Mouse (Mus musculus) gastrocnemius, postnatal 36 days (tissue): ENCODE data around the gene Slc36a4. TPM values are rescaled to one million over a fixed set of nuclear protein-coding genes. Genes with fewer than 3 reads are reported as not detected.
A peak's percentile ranks its signal among the peaks of the same experiment; 100 is the strongest.

ENCODE experiments used
- DNase-seq, 2 experiments: peaks; one replicate each; pipeline ENCODE4 v3.0.0; 2022
- intact Hi-C: fragments of 180-260 bp; cut with DNase I; formaldehyde crosslinking; loops from one replicate; pipeline ENCODE4 v1.15.1; 2025
- long read RNA-seq, 2 experiments: library from polyadenylated mRNA; stranded (forward); transcript quantifications; one replicate each; pipeline ENCODE4 v2.0.0; 2021
- total RNA-seq, 2 experiments: library from RNA; stranded (reverse); gene quantifications; 2 replicates each; pipeline ENCODE4 v1.2.3; 2021

Gene Slc36a4
- total RNA-seq: 1 to 10 TPM; 2.3 to 2.9 TPM
- long read RNA-seq, experiment 1: 0 reads
- long read RNA-seq, experiment 2: 0 reads

- peak; percentile 62 to 63 for DNase-seq
- intact Hi-C loops: no loop called here
Observed at GRCm38 (mm10) chr9:15709599-15710381, at the start of gene Slc36a4. TSS of gene Slc36a4 (plus strand) at chr9:15709738.

GRCm38 (mm10) chr9:15664606-15665005, 44.9 kb upstream of the Slc36a4 start:
- intact Hi-C loops: no loop called here
- DNase-seq: no peak

- no peak for DNase-seq
- intact Hi-C loops: no loop called here
Observed at GRCm38 (mm10) chr9:15669452-15669851, 40.1 kb upstream of the Slc36a4 start.

GRCm38 (mm10) chr9:15670002-15670527, 39.5 kb upstream of the Slc36a4 start:
- intact Hi-C loops: no loop called here
- no peak for DNase-seq

- DNase-seq: no peak
- intact Hi-C loops: no loop called here
Observed at GRCm38 (mm10) chr9:15672251-15672650, 37.3 kb upstream of the Slc36a4 start.

- intact Hi-C loops: loop anchor here (2.0 to 5.0 kb wide), 4 partner anchors 189 to 315 kb away; partner anchors contain the start of gene Smco4
- peak; percentile 36 to 61 for DNase-seq
Observed at GRCm38 (mm10) chr9:15681855-15682466, 27.6 kb upstream of the Slc36a4 start.

GRCm38 (mm10) chr9:15685215-15685614, 24.3 kb upstream of the Slc36a4 start:
- DNase-seq: peak in 1 of 2 experiments; percentile 38
- intact Hi-C loops: no loop called here

GRCm38 (mm10) chr9:15687358-15687757, 22.2 kb upstream of the Slc36a4 start:
- intact Hi-C loops: no loop called here
- DNase-seq: no peak

GRCm38 (mm10) chr9:15693847-15694246, 15.7 kb upstream of the Slc36a4 start:
- no peak for DNase-seq
- intact Hi-C loops: no loop called here

GRCm38 (mm10) chr9:15694989-15695388, 14.5 kb upstream of the Slc36a4 start:
- intact Hi-C loops: no loop called here
- DNase-seq: no peak

GRCm38 (mm10) chr9:15705706-15706105, 3.8 kb upstream of the Slc36a4 start:
- no peak for DNase-seq
- intact Hi-C loops: no loop called here

- DNase-seq: no peak
- intact Hi-C loops: no loop called here
Observed at GRCm38 (mm10) chr9:15708979-15709598, 449 bp upstream of the Slc36a4 start.

GRCm38 (mm10) chr9:15710821-15711565, 1.5 kb downstream of the Slc36a4 start:
- no peak for DNase-seq
- intact Hi-C loops: no loop called here

GRCm38 (mm10) chr9:15711676-15712075, 2.1 kb downstream of the Slc36a4 start:
- intact Hi-C loops: no loop called here
- DNase-seq: no peak

GRCm38 (mm10) chr9:15714792-15715191, 5.3 kb downstream of the Slc36a4 start:
- no peak for DNase-seq
- intact Hi-C loops: no loop called here

- intact Hi-C loops: no loop called here
- DNase-seq: no peak
Observed at GRCm38 (mm10) chr9:15715193-15715989, 5.9 kb downstream of the Slc36a4 start.

GRCm38 (mm10) chr9:15717363-15717762, 7.8 kb downstream of the Slc36a4 start:
- no peak for DNase-seq
- intact Hi-C loops: no loop called here

- DNase-seq: no peak
- intact Hi-C loops: no loop called here
Observed at GRCm38 (mm10) chr9:15718295-15718694, 8.8 kb downstream of the Slc36a4 start.

GRCm38 (mm10) chr9:15719594-15719993, 10.1 kb downstream of the Slc36a4 start:
- no peak for DNase-seq
- intact Hi-C loops: no loop called here

- DNase-seq: no peak
- intact Hi-C loops: no loop called here
Observed at GRCm38 (mm10) chr9:15720556-15720955, 11.0 kb downstream of the Slc36a4 start.
